Mouse (Mus musculus) stomach, embryonic 14.5 days (tissue): ENCODE measurements around the gene Irs3. TPM values are rescaled to one million over a fixed set of nuclear protein-coding genes. Genes with fewer than 3 reads are reported as not detected.

Experiments
- ATAC-seq: fragments of 200-750 bp; cut with Nextera tagmentation; 2 replicates; pipeline ENCODE4 v1.8.0; 2017; ENCODE audit warnings: low read depth, moderate TSS enrichment; ENCODE audit not compliant: insufficient number of reproducible peaks, insufficient read depth, low FRiP score
- H3K27ac ChIP-seq: fragments of 300-500 bp; sonication (generic); 2 replicates; pipeline ENCODE4 v1.5.1; 2014; ENCODE audit warnings: mild to moderate bottlenecking, low read length, moderate library complexity, mixed read lengths
- H3K27me3 ChIP-seq: fragments of 300-500 bp; sonication (generic); 2 replicates; pipeline ENCODE4 v1.6.1; 2014; ENCODE audit warnings: low read length, control low read depth, mixed read lengths; ENCODE audit not compliant: control insufficient read depth, insufficient read depth
- H3K36me3 ChIP-seq: fragments of 300-500 bp; sonication (generic); 2 replicates; pipeline ENCODE4 v1.6.1; 2014; ENCODE audit warnings: mild to moderate bottlenecking, control low read depth, low read length, moderate library complexity, mixed read lengths; ENCODE audit not compliant: control insufficient read depth, insufficient read depth
- H3K4me1 ChIP-seq: fragments of 300-500 bp; sonication (generic); 2 replicates; pipeline ENCODE4 v1.6.1; 2014; ENCODE audit warnings: low read length, control low read depth, mixed read lengths; ENCODE audit not compliant: control insufficient read depth, insufficient read depth
- H3K4me2 ChIP-seq: fragments of 300-500 bp; sonication (generic); replicated peaks from 2 replicates; pipeline ENCODE4 v1.6.1; 2014; ENCODE audit warnings: low read depth, low read length, control low read depth
- H3K4me3 ChIP-seq: fragments of 300-500 bp; sonication (generic); 2 replicates; pipeline ENCODE4 v1.5.1; 2014; ENCODE audit warnings: low read depth, low read length, control low read depth
- H3K9ac ChIP-seq: fragments of 300-500 bp; sonication (generic); replicated peaks from 2 replicates; pipeline ENCODE4 v1.6.1; 2014; ENCODE audit warnings: low read depth, mild to moderate bottlenecking, control low read depth, low read length, moderate library complexity, mixed read lengths
- H3K9me3 ChIP-seq: fragments of 300-500 bp; sonication (generic); 2 replicates; pipeline ENCODE4 v1.6.1; 2016; ENCODE audit warnings: low read depth, low read length, control low read depth; ENCODE audit not compliant: control insufficient read depth
- WGBS: fragments of 180-500 bp; shearing (Covaris S2); extraction: QIAGEN DNeasy Blood & Tissue Kit; methylation state at CpG from one replicate; pipeline ENCODE4 v1.1.7; 2014; 5-methylcytosine and 5-hydroxymethylcytosine counted together
- polyA plus RNA-seq: library from polyadenylated mRNA; unstranded; fragments of >200 nt; fragmentation: Nextera tagmentation; extraction: Ambion mirVana; gene quantifications from 2 replicates; pipeline ENCODE4 v1.2.1, GENCODE M21; 2014

Gene Irs3
- polyA plus RNA-seq, 1 experiment from 2014 or later: not detected

DNA sequence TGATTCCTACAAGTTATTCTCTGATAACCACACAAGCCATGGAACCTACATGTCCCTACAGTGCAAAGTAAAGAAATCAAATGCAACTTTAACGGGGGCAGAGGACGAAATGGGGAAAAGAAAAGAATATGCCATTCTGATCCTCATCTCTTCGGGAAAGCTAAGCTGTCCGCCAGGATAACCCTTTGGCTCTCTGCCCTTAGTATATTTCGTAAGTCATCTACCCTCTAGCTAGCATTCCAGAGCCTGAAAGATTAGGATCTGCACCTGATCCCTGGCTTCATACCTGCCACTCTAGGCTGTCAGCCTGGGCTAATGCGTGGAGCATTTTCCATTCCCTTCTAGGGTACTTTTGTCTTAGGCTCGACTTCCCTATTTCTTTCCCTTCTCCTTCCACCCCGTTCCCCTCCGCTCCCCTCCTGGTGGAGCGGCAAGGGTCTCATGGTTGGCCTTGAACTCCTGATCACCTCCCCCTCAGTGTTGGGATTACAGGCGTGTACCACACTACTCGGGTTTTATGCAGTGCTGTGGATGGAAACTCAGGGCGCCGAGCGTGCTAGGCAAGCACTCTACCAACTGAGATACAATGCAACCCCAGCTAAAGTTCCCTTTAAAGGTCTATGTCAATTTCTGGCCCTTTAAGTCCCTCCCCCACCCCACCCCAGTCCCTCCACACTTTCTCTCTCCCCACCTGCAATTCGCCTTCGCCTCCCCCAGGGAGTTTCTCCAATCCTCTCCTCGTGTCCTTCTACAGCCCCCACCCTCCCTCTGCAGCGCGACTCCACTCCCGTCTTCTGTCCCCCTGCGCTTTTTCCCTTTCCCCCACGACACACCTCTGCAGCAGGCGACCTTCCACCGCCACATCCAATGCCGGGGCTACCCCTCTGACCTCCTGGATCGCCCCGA, 38.1 kb upstream of the Irs3 start:
- H3K4me1 ChIP-seq: peaks cover 6% of the 10 kb centered on the region
- no peaks in the 10 kb centered on the region for H3K27me3 ChIP-seq
- H3K4me3 ChIP-seq: peak overlapping the region; percentile 71
- peak overlapping the region; percentile 53 for H3K9ac ChIP-seq
- no peaks in the 10 kb centered on the region for H3K36me3 ChIP-seq
- 9% methylated on average over 28 of the region's 28 CpGs for WGBS
- peak overlapping the region; percentile 95 for H3K4me2 ChIP-seq
- peak overlapping the region; percentile 63; the same call in 1 of the 2 replicates for H3K27ac ChIP-seq
- no peak for ATAC-seq
- no peaks in the 10 kb centered on the region for H3K9me3 ChIP-seq

DNA sequence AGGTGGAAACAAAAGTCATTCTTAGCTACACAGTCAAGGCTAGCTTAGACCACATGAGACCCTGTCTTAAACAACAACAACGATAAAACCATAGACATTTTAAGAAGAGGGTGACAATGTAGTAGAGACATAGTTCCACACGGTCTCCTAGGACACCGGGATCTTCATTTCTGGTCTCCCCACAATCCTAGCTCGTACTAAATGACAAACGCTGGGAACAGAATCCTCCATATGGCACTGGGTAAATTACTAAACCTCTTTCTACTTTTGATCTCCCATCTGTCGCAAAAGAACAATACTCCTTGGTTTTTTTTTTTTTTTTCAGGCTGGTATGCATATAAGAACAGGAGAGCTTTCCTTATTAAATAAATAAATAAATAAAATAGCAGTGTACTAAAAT, 37.0 kb upstream of the Irs3 start:
- H3K9ac ChIP-seq: no peak overlapping the region
- no peak overlapping the region for H3K4me2 ChIP-seq
- H3K9me3 ChIP-seq: no peaks in the 10 kb centered on the region
- H3K27me3 ChIP-seq: no peaks in the 10 kb centered on the region
- no peaks in the 10 kb centered on the region for H3K36me3 ChIP-seq
- no peak for ATAC-seq
- 91% methylated on average over 6 of the region's 6 CpGs for WGBS
- no peak overlapping the region for H3K4me3 ChIP-seq
- H3K4me1 ChIP-seq: peaks cover 6% of the 10 kb centered on the region
- H3K27ac ChIP-seq: no peak overlapping the region

DNA sequence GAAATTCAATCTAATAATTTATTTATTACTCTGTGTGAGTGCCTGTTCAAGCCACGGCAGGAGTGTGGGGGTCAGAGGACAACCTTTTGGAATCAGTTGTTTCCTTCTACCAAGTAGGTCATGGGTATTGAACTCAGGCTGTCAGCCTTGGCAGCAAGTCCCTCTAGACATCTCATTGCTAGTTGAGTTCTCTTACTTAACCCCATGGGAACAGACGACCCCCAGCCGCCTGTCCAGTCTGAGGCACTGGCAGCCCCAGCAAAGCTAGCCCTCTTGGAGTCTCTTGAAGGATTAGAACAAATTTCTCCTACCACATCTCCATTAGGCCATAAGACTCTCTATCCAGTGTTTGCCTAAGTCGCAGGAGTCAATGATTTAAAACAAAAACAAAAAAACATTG, 34.2 kb upstream of the Irs3 start:
- no peak overlapping the region for H3K4me2 ChIP-seq
- no peak overlapping the region for H3K9ac ChIP-seq
- H3K4me3 ChIP-seq: no peak overlapping the region
- H3K9me3 ChIP-seq: no peaks in the 10 kb centered on the region
- no peaks in the 10 kb centered on the region for H3K36me3 ChIP-seq
- no peaks in the 10 kb centered on the region for H3K27me3 ChIP-seq
- H3K27ac ChIP-seq: no peak overlapping the region
- H3K4me1 ChIP-seq: peaks cover 6% of the 10 kb centered on the region
- no peak for ATAC-seq
- WGBS: 75% methylated on average over 4 of the region's 4 CpGs

DNA sequence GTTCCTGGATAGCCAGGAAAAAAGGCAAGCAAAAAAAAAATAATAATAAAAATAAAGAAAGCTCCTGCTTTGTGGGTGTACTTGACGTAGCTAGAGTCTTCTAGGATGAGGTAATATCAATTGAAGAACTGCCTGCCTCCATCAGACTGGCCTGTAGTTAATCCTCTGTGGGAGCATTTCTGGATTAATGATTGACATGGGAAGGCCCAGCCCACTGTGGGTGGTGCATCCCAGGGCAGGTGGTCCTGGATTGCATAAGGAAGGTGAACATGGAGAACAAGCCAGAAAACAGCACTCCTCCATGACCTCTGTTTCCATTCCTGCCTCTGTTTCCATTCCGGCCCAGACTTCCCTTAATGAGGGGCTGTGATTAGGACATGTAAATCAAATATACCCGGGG, 33.2 kb upstream of the Irs3 start:
- H3K9ac ChIP-seq: no peak overlapping the region
- H3K4me3 ChIP-seq: no peak overlapping the region
- no peak overlapping the region for H3K27ac ChIP-seq
- H3K9me3 ChIP-seq: no peaks in the 10 kb centered on the region
- ATAC-seq: no peak
- H3K36me3 ChIP-seq: no peaks in the 10 kb centered on the region
- H3K4me2 ChIP-seq: no peak overlapping the region
- H3K4me1 ChIP-seq: peaks cover 6% of the 10 kb centered on the region
- 83% methylated on average over 3 of the region's 3 CpGs for WGBS
- no peaks in the 10 kb centered on the region for H3K27me3 ChIP-seq

DNA sequence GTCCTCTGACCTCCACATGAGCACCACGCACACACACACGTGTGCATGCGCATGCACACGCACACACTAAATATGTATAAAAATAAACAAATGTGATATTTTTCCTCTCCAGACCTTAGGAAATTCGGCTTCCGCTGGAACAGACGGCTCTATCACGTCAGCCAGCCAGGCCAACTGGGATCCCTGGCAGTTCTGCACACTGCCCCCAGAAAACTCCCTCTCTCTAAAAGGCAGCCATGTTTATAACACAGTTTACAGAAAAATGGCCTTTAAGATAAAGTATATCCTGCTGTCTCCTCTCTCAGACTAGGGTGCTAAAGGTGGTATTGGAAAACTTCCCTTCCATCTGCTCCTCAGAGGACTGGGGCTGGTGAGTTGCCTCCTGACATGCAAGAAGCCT, 32.3 kb upstream of the Irs3 start:
- no peak overlapping the region for H3K9ac ChIP-seq
- peaks cover 5% of the 10 kb centered on the region; the same call in 1 of the 2 replicates for H3K4me1 ChIP-seq
- H3K9me3 ChIP-seq: no peaks in the 10 kb centered on the region
- no peaks in the 10 kb centered on the region for H3K36me3 ChIP-seq
- H3K4me2 ChIP-seq: no peak overlapping the region
- ATAC-seq: no peak
- no peaks in the 10 kb centered on the region for H3K27me3 ChIP-seq
- no peak overlapping the region for H3K27ac ChIP-seq
- no peak overlapping the region for H3K4me3 ChIP-seq
- 92% methylated on average over 8 of the region's 8 CpGs for WGBS

DNA sequence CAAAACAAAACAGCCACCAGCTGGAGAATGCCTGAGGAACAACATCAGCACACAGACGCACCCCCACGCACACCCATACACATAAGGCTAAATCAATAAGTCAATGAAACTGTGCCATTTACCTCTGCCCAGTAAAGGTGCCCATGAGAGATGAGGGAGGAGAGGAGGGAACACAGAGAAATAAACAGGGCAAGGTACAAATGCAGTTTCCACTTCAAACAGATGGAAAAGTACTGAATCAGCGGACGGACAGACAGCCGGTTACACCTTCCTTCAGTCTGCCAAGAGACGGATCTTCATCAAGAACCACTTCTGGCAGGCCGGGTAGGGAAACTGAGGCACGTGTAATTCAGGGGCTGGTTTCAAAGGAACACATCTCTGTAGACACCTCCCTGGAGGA, 29.3 kb upstream of the Irs3 start:
- H3K9me3 ChIP-seq: no peaks in the 10 kb centered on the region
- no peak for ATAC-seq
- peaks cover 29% of the 10 kb centered on the region for H3K4me1 ChIP-seq
- no peak overlapping the region for H3K4me2 ChIP-seq
- no peaks in the 10 kb centered on the region for H3K27me3 ChIP-seq
- H3K9ac ChIP-seq: no peak overlapping the region
- WGBS: 92% methylated on average over 8 of the region's 8 CpGs
- no peak overlapping the region for H3K4me3 ChIP-seq
- no peak overlapping the region for H3K27ac ChIP-seq
- H3K36me3 ChIP-seq: no peaks in the 10 kb centered on the region

DNA sequence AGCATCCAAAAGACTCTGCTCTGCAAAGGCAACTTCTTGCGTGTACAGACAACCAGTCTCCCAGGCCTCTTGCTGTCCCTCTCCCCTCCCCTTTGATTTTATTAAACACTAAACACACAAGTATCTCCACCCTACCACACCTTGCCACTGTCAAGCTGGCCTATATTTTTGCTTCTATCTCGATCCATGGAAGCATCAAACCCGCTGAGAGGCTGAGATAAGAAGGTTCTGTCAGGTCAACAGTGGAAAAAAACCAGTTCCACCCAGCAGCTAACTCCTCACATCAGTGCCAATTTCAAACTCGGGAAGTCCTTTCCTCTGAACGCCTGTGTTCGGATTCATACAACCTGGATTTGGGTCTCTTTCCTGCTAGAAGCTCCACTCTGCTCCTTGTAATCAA, 27.5 kb upstream of the Irs3 start:
- H3K4me2 ChIP-seq: no peak overlapping the region
- WGBS: 74% methylated on average over 6 of the region's 6 CpGs
- no peak for ATAC-seq
- no peaks in the 10 kb centered on the region for H3K27me3 ChIP-seq
- peaks cover 29% of the 10 kb centered on the region for H3K4me1 ChIP-seq
- H3K36me3 ChIP-seq: no peaks in the 10 kb centered on the region
- H3K9me3 ChIP-seq: no peaks in the 10 kb centered on the region
- H3K9ac ChIP-seq: no peak overlapping the region
- no peak overlapping the region; the same call in 1 of the 2 replicates for H3K27ac ChIP-seq
- H3K4me3 ChIP-seq: no peak overlapping the region

DNA sequence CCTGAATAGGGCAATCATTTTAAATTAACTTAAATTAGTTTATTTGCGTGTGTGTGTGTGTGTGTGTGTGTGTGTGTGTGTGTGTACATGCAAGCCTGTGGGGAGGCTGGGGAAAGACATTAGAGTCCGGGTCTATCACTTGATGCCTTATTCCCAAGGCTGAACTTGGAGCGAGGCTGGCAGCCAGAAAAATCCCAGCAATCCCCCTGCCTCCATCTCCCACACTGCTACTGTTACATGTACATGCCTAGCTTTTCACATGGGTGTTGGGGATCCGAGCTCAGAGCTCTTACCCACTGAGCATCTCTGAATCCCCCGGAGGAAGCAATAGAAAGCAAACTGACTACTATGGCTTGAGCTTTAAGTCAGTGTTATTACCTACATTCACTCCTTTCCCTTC, 26.8 kb upstream of the Irs3 start:
- no peaks in the 10 kb centered on the region for H3K27me3 ChIP-seq
- WGBS: 80% methylated on average over 5 of the region's 5 CpGs
- peak overlapping the region; percentile 80; the same call in 1 of the 2 replicates for H3K27ac ChIP-seq
- H3K4me3 ChIP-seq: no peak overlapping the region
- H3K36me3 ChIP-seq: no peaks in the 10 kb centered on the region
- H3K9me3 ChIP-seq: no peaks in the 10 kb centered on the region
- peaks cover 29% of the 10 kb centered on the region for H3K4me1 ChIP-seq
- no peak overlapping the region; the same call in 1 of the 2 replicates for H3K4me2 ChIP-seq
- H3K9ac ChIP-seq: no peak overlapping the region
- ATAC-seq: no peak
